Mouse (Mus musculus) small intestine, adult 2 months (tissue): ENCODE measurements around the gene Hddc2.

Experiments
- CTCF ChIP-seq: fragments of 200-500 bp; IDR thresholded peaks from 2 replicates; pipeline ENCODE4 v1.5.1; 2012; ENCODE audit warnings: low read depth, mild to moderate bottlenecking, control low read depth, inconsistent platforms, low read length, moderate library complexity, mixed read lengths; ENCODE audit not compliant: insufficient replicate concordance, insufficient read length; ENCODE audit errors: extremely low read depth
- POLR2A ChIP-seq: fragments of 200-500 bp; IDR thresholded peaks from 2 replicates; pipeline ENCODE4 v1.6.1; 2012; ENCODE audit warnings: low read depth, mild to moderate bottlenecking, control low read depth, inconsistent platforms, low read length, moderate library complexity

DNA sequence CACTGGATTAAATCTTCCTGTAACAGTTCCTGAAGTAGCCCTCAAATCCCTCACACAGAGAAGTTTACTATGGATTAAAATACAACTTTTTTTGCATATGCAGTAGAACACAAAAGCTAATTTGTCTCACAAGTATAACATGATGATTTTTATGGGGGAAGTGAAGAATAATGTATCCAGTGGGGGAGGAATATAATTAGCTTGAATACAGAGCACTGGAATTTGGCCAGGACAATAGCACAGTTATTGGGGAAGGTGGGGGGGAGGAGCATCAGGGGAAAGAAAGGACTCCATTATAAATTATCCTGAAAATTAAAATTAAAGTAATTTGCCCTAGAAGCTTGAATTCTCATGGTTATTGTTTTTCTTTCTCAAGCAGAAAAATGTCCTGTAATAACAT lies 25.4 kb upstream of the Hddc2 start:
- TF ChIP-seq CTCF (no peak), POLR2A (no peak)
